Mouse (Mus musculus) hindbrain, embryonic 11.5 days (tissue): Measurements from ENCODE around the gene Itsn1. TPM values are rescaled to one million over a fixed set of nuclear protein-coding genes. Genes with fewer than 3 reads are reported as not detected.
A peak's percentile ranks its signal among the peaks of the same experiment; 100 is the strongest.

Source experiments
- ATAC-seq: fragments of 200-750 bp; cut with Nextera tagmentation; 2 replicates; pipeline ENCODE4 v1.8.0; 2017; ENCODE audit warnings: mild to moderate bottlenecking, moderate TSS enrichment, moderate library complexity; ENCODE audit not compliant: low FRiP score
- DNase-seq: peaks from one replicate; pipeline ENCODE4 v3.0.0-alpha.2; 2015; ENCODE audit warnings: low spot score
- H3K27ac ChIP-seq: fragments of 300-500 bp; sonication (generic); 2 replicates; pipeline ENCODE4 v1.5.1; 2014; ENCODE audit warnings: mild to moderate bottlenecking, low read depth, low read length
- H3K27me3 ChIP-seq: fragments of 300-500 bp; sonication (generic); 2 replicates; pipeline ENCODE4 v1.6.1; 2014; ENCODE audit warnings: mild to moderate bottlenecking, low read length, moderate library complexity, mixed read lengths; ENCODE audit not compliant: control insufficient read depth, insufficient read depth
- H3K36me3 ChIP-seq: fragments of 300-500 bp; sonication (generic); 2 replicates; pipeline ENCODE4 v1.6.1; 2014; ENCODE audit warnings: mild to moderate bottlenecking, low read length, moderate library complexity, mixed read lengths; ENCODE audit not compliant: control insufficient read depth, insufficient read depth
- H3K4me1 ChIP-seq: fragments of 300-500 bp; sonication (generic); replicated peaks from 2 replicates; pipeline ENCODE4 v1.6.1; 2014; ENCODE audit warnings: low read length, mixed read lengths; ENCODE audit not compliant: control insufficient read depth, insufficient read depth
- H3K4me2 ChIP-seq: fragments of 300-500 bp; sonication (generic); replicated peaks from 2 replicates; pipeline ENCODE4 v1.6.1; 2014; ENCODE audit warnings: mild to moderate bottlenecking, low read depth, low read length
- H3K4me3 ChIP-seq: fragments of 300-500 bp; sonication (generic); 2 replicates; pipeline ENCODE4 v1.5.1; 2014; ENCODE audit warnings: low read depth, low read length
- H3K9ac ChIP-seq: fragments of 300-500 bp; sonication (generic); 2 replicates; pipeline ENCODE4 v1.6.1; 2014; ENCODE audit warnings: low read depth, low read length
- H3K9me3 ChIP-seq: fragments of 300-500 bp; sonication (generic); 2 replicates; pipeline ENCODE4 v1.6.1; 2016; ENCODE audit warnings: low read length; ENCODE audit not compliant: control insufficient read depth
- WGBS: fragments of 180-500 bp; shearing (Covaris S2); extraction: QIAGEN DNeasy Blood & Tissue Kit; methylation state at CpG from one replicate; pipeline ENCODE4 v1.1.7; 2014; 5-methylcytosine and 5-hydroxymethylcytosine counted together
- polyA plus RNA-seq: library from polyadenylated mRNA; unstranded; fragments of >200 nt; fragmentation: Nextera tagmentation; extraction: Ambion mirVana; gene quantifications from 2 replicates; pipeline ENCODE4 v1.2.1, GENCODE M21; 2014

Gene Itsn1
- polyA plus RNA-seq, 1 experiment from 2014 or later = 61.1 TPM

DNA sequence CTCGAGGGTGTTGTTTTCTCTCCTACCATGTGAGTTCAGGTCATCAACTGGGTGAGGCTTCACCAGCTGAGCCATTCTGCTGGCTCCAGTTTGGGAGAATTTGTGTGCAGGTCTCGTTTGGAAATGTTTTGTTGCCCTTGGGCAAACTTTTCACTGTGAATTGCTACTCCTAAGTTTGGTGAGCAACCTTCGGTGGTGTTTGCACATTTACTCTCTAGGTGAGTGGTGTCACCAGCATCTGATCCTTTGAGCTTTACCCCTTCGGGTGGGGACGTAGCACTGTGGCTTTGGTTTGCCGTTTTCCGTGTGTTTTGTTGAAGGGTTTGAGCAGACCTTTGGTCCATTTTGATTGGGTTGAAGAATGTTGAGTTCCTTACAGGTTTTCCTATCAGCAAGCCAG is 93.2 kb downstream of the Itsn1 start:
- WGBS = 94% methylated on average over 7 of the region's 7 CpGs
- peaks cover 14% of the 10 kb centered on the region for H3K36me3 ChIP-seq
- no peaks in the 10 kb centered on the region for H3K4me1 ChIP-seq
- H3K4me2 ChIP-seq = no peak overlapping the region
- no peaks in the 10 kb centered on the region for H3K27me3 ChIP-seq
- ATAC-seq (no peak), DNase-seq (no peak)
- no peak overlapping the region for H3K27ac ChIP-seq
- no peaks in the 10 kb centered on the region for H3K9me3 ChIP-seq
- H3K4me3 ChIP-seq = no peak overlapping the region
- H3K9ac ChIP-seq = no peak overlapping the region

GRCm38 (mm10) chr16:91822759-91823158 is 93.7 kb downstream of the Itsn1 start:
- no peak overlapping the region for H3K4me3 ChIP-seq
- no peak overlapping the region for H3K9ac ChIP-seq
- DNase-seq (no peak), ATAC-seq (no peak)
- H3K36me3 ChIP-seq = peaks cover 14% of the 10 kb centered on the region
- 92% methylated on average over 6 of the region's 6 CpGs for WGBS
- no peaks in the 10 kb centered on the region for H3K9me3 ChIP-seq
- H3K4me2 ChIP-seq = no peak overlapping the region
- H3K4me1 ChIP-seq = no peaks in the 10 kb centered on the region
- H3K27ac ChIP-seq = no peak overlapping the region
- no peaks in the 10 kb centered on the region for H3K27me3 ChIP-seq

- no peaks in the 10 kb centered on the region for H3K9me3 ChIP-seq
- WGBS = 64% methylated on average over 9 of the region's 9 CpGs
- no peak overlapping the region for H3K4me2 ChIP-seq
- H3K27ac ChIP-seq = no peak overlapping the region
- no peak overlapping the region for H3K4me3 ChIP-seq
- no peaks in the 10 kb centered on the region for H3K27me3 ChIP-seq
- no peak overlapping the region for H3K9ac ChIP-seq
- H3K36me3 ChIP-seq = peaks cover 15% of the 10 kb centered on the region
- DNase-seq = no peak
- no peaks in the 10 kb centered on the region for H3K4me1 ChIP-seq
- no peak; the same call in 1 of the 2 replicates for ATAC-seq
Observed at GRCm38 (mm10) chr16:91825774-91826325, 96.8 kb downstream of the Itsn1 start.

GRCm38 (mm10) chr16:91826893-91827292 is 97.8 kb downstream of the Itsn1 start:
- WGBS = 34% methylated on average over 2 of the region's 2 CpGs
- Histone ChIP-seq H3K9ac (no peak overlapping the region), H3K4me2 (no peak overlapping the region), H3K9me3 (no peaks in the 10 kb centered on the region), H3K4me1 (no peaks in the 10 kb centered on the region), H3K36me3 (peaks cover 16% of the 10 kb centered on the region; the same call in 1 of the 2 replicates), H3K4me3 (no peak overlapping the region), H3K27me3 (no peaks in the 10 kb centered on the region), H3K27ac (no peak overlapping the region)
- ATAC-seq (no peak), DNase-seq (no peak)

- H3K36me3 ChIP-seq = peaks cover 13% of the 10 kb centered on the region; the same call in 1 of the 2 replicates
- 36% methylated on average over 5 of the region's 5 CpGs for WGBS
- no peak overlapping the region for H3K4me2 ChIP-seq
- no peaks in the 10 kb centered on the region for H3K4me1 ChIP-seq
- H3K4me3 ChIP-seq = no peak overlapping the region
- H3K9ac ChIP-seq = no peak overlapping the region
- ATAC-seq (no peak), DNase-seq (no peak)
- H3K9me3 ChIP-seq = no peaks in the 10 kb centered on the region
- 0 out of 2 replicates have a peak overlapping the region, but pooled peaks have one; percentile 24 for H3K27ac ChIP-seq
- no peaks in the 10 kb centered on the region for H3K27me3 ChIP-seq
Observed at GRCm38 (mm10) chr16:91827456-91827855, 98.4 kb downstream of the Itsn1 start.

- Histone ChIP-seq H3K27me3 (no peaks in the 10 kb centered on the region), H3K27ac (no peak overlapping the region), H3K36me3 (peaks cover 13% of the 10 kb centered on the region; the same call in 1 of the 2 replicates), H3K4me1 (no peaks in the 10 kb centered on the region), H3K4me2 (no peak overlapping the region), H3K4me3 (no peak overlapping the region), H3K9ac (no peak overlapping the region), H3K9me3 (no peaks in the 10 kb centered on the region)
- WGBS = 66% methylated on average over 7 of the region's 7 CpGs
- ATAC-seq = no peak
- DNase-seq = no peak
Observed at GRCm38 (mm10) chr16:91828160-91828559, 99.1 kb downstream of the Itsn1 start.

- 61% methylated on average over 5 of the region's 5 CpGs for WGBS
- Histone ChIP-seq H3K9me3 (no peaks in the 10 kb centered on the region), H3K4me1 (no peaks in the 10 kb centered on the region), H3K27ac (no peak overlapping the region), H3K27me3 (no peaks in the 10 kb centered on the region), H3K4me2 (no peak overlapping the region), H3K36me3 (peaks cover 13% of the 10 kb centered on the region; the same call in 1 of the 2 replicates), H3K9ac (no peak overlapping the region), H3K4me3 (no peak overlapping the region)
- DNase-seq (no peak), ATAC-seq (no peak)
Observed at GRCm38 (mm10) chr16:91828603-91829002, 99.5 kb downstream of the Itsn1 start.

DNA sequence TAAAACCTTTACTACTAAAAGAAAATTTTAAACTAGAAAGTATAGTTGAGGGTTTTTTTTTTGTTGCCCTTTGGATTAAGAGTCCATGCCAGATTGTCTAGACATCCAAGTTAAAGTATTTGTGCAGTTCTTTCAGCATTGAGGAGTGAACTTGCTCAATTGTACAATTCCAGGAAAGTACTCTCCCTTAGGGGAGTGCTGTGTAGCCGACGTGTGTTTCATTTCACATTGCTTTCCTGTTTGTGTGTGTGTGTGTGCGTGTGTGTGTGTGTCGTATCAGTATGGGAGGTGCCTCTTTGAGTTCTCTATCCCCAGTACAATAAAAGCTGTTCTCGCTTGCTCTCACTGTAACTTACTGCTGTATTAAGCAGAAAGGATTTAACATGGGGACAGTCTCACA is 100.0 kb downstream of the Itsn1 start:
- H3K9me3 ChIP-seq = no peaks in the 10 kb centered on the region
- DNase-seq (no peak), ATAC-seq (no peak)
- no peaks in the 10 kb centered on the region for H3K4me1 ChIP-seq
- 80% methylated on average over 5 of the region's 5 CpGs for WGBS
- H3K36me3 ChIP-seq = peaks cover 13% of the 10 kb centered on the region; the same call in 1 of the 2 replicates
- no peak overlapping the region for H3K27ac ChIP-seq
- no peak overlapping the region for H3K4me3 ChIP-seq
- H3K27me3 ChIP-seq = no peaks in the 10 kb centered on the region
- no peak overlapping the region for H3K9ac ChIP-seq
- H3K4me2 ChIP-seq = no peak overlapping the region

- peak; percentile 22; the same call in 1 of the 2 replicates for ATAC-seq
- H3K27ac ChIP-seq = peak overlapping the region; percentile 24; the same call in 1 of the 2 replicates
Observed at GRCm38 (mm10) chr16:91830260-91830659, 101.2 kb downstream of the Itsn1 start.

More at GRCm38 (mm10) chr16:91830260-91830659, 101.2 kb downstream of the Itsn1 start:
- 68% methylated on average over 23 of the region's 23 CpGs for WGBS
- DNase-seq = no peak
- Histone ChIP-seq H3K9ac (no peak overlapping the region), H3K36me3 (peaks cover 13% of the 10 kb centered on the region; the same call in 1 of the 2 replicates), H3K4me1 (no peaks in the 10 kb centered on the region), H3K27me3 (no peaks in the 10 kb centered on the region), H3K9me3 (no peaks in the 10 kb centered on the region), H3K4me3 (no peak overlapping the region), H3K4me2 (no peak overlapping the region)
